Comparison of ENCODE assay signal across 18 mouse cellular contexts in the genomic region with DNA sequence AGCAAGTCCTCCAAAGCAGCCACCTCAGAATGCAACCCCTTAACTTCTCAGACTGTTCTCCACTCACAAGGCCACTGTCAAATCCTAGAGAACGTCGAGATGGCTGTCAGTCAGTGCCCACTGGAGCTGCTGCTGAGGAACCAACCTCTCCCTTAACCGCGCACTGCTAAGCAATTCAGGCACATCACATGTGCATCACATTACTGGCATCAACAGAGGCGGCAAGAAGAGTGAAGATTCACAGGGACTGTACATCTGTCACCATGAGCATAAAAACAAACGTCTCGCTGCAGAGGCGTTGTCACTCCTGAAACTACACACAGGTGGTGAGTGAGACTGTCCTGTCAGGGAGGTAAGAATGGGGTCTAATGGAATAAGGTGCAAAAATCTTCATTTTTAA. TPM values are rescaled to one million over a fixed set of nuclear protein-coding genes. Genes with fewer than 3 reads are reported as not detected.
DNase-seq lines count a peak whose midpoint lies in the region; ATAC-seq lines count a peak whose summit lies in the region.
"Had no signal": no experiment of that assay in that cellular context is flagged by ENCODE, and none has a peak within 500 bp of the region (broad histone marks: within the 10 kb centered on the region; RNA-seq: fewer than 3 reads in every experiment).

No protein-coding gene starts in this region.

- peaks cover 23% of the 10 kb centered on the region for H3K36me3 ChIP-seq in heart, embryonic 13.5 days
- no peaks in the 10 kb centered on the region for H3K36me3 ChIP-seq in forebrain, embryonic 13.5 days (ENCODE audit: poor library complexity, severe bottlenecking)
- no peaks in the 10 kb centered on the region for H3K36me3 ChIP-seq in hindbrain, embryonic 16.5 days (ENCODE audit: control insufficient read depth, insufficient read depth, low read length)

- intact Hi-C loops in heart, postnatal 36 days (cut with DNase I): loop anchor here (5.0 to 10.0 kb wide), 5 partner anchors 226 to 1409 kb away; no protein-coding TSS in a partner anchor

- peaks cover 19% of the 10 kb centered on the region for H3K4me1 ChIP-seq in heart, embryonic 13.5 days
- peaks cover 40% of the 10 kb centered on the region for H3K4me1 ChIP-seq in forebrain, embryonic 13.5 days
- peaks cover 3% of the 10 kb centered on the region; the same call in 1 of the 2 replicates for H3K4me1 ChIP-seq in hindbrain, embryonic 16.5 days (ENCODE audit: control insufficient read depth, insufficient read depth, low read depth, low read length)
- H3K4me1 ChIP-seq: lung, embryonic 15.5 days had no signal

- H3K9me3 ChIP-seq in heart, embryonic 13.5 days: no peaks in the 10 kb centered on the region
- no peaks in the 10 kb centered on the region for H3K9me3 ChIP-seq in forebrain, embryonic 13.5 days (replicated peaks)
- no peaks in the 10 kb centered on the region for H3K9me3 ChIP-seq in hindbrain, embryonic 16.5 days (ENCODE audit: control insufficient read depth, low read length)
- H3K9me3 ChIP-seq: lung, embryonic 15.5 days had no signal

- no peak overlapping the region for H3K4me3 ChIP-seq in heart, embryonic 13.5 days
- H3K4me3 ChIP-seq in forebrain, embryonic 13.5 days: no peak overlapping the region
- no peak overlapping the region for H3K4me3 ChIP-seq in hindbrain, embryonic 16.5 days (ENCODE audit: low read length)
- H3K4me3 ChIP-seq: erythroblast, embryonic 14.5 days; heart, adult 2 months; lung, embryonic 15.5 days had no signal

- 63% methylated on average over 8 of the region's 8 CpGs for WGBS in heart, embryonic 13.5 days
- 65% methylated on average over 8 of the region's 8 CpGs for WGBS in forebrain, embryonic 13.5 days
- 46% methylated on average over 8 of the region's 8 CpGs for WGBS in hindbrain, embryonic 16.5 days

- H3K27ac ChIP-seq in heart, embryonic 13.5 days (replicated peaks): 0 out of 2 replicates have a peak overlapping the region, but pooled peaks have one; percentile 61
- peak overlapping the region; percentile 71 for H3K27ac ChIP-seq in forebrain, embryonic 13.5 days
- no peak overlapping the region for H3K27ac ChIP-seq in hindbrain, embryonic 16.5 days (ENCODE audit: low read depth, low read length)
- H3K27ac ChIP-seq: heart, adult 2 months; liver, embryonic 14.5 days; lung, embryonic 15.5 days had no signal

- no peak for DNase-seq in heart, postnatal 36 days
- DNase-seq in brain, adult 2 months (ENCODE audit: low read depth, low spot score): peak; percentile 23
- DNase-seq in thymus, postnatal 36 days: no peak
- no peak for DNase-seq in urinary bladder, adult 2 months (ENCODE audit: low spot score)
- DNase-seq: B cell, adult 2 months; cerebellum, adult 8-10 months; gastrocnemius, postnatal 25 days; heart, adult 2 months; kidney, adult 18-20 months; kidney, postnatal 10 days; lung, postnatal 4 days; thymus, postnatal 14 days had no signal

- no peaks in the 10 kb centered on the region for H3K27me3 ChIP-seq in heart, embryonic 13.5 days (replicated peaks)
- no peaks in the 10 kb centered on the region for H3K27me3 ChIP-seq in forebrain, embryonic 13.5 days
- H3K27me3 ChIP-seq in hindbrain, embryonic 16.5 days (replicated peaks; ENCODE audit: control insufficient read depth, insufficient read depth, low read length): no peaks in the 10 kb centered on the region
- H3K27me3 ChIP-seq: lung, embryonic 15.5 days had no signal

- H3K4me2 ChIP-seq in heart, embryonic 13.5 days: no peak overlapping the region
- no peak overlapping the region for H3K4me2 ChIP-seq in forebrain, embryonic 13.5 days
- no peak overlapping the region for H3K4me2 ChIP-seq in hindbrain, embryonic 16.5 days (ENCODE audit: low read length)
- H3K4me2 ChIP-seq: lung, embryonic 15.5 days had no signal

- peak overlapping the region; percentile 24; the same call in 1 of the 2 replicates for H3K9ac ChIP-seq in heart, embryonic 13.5 days
- no peak overlapping the region for H3K9ac ChIP-seq in forebrain, embryonic 13.5 days
- H3K9ac ChIP-seq in hindbrain, embryonic 16.5 days (ENCODE audit: low read depth, low read length): no peak overlapping the region
- H3K9ac ChIP-seq: liver, embryonic 14.5 days; lung, embryonic 15.5 days had no signal

- ATAC-seq in heart, embryonic 13.5 days (ENCODE audit: extremely low read depth, insufficient number of reproducible peaks, low FRiP score, low TSS enrichment): no peak; the same call in 1 of the 2 replicates
- ATAC-seq in forebrain, embryonic 13.5 days: peak; percentile 55; the same call in 1 of the 2 replicates
- ATAC-seq in hindbrain, embryonic 16.5 days: 0 out of 2 replicates have a peak, but pooled peaks have one; percentile 22

RNA-seq across cellular contexts. Expression of a gene that starts 21.7 kb away (rescaled TPM):
- 19.7 and 23.7 TPM in 2 replicates for polyA plus RNA-seq in heart, embryonic 13.5 days (2015; fragmentation: Nextera tagmentation; extraction: Ambion mirVana)
- 10 to 100 TPM; 30.8 to 32.3 TPM for total RNA-seq in heart, postnatal 36 days (2021)
- 29.4 and 29.5 TPM in 2 replicates for polyA plus RNA-seq in forebrain, embryonic 13.5 days (2015; fragmentation: Nextera tagmentation; extraction: Ambion mirVana)
- 19.4 and 20.9 TPM in 2 replicates for polyA plus RNA-seq in hindbrain, embryonic 16.5 days (2015; fragmentation: Nextera tagmentation; extraction: Ambion mirVana)
- polyA plus RNA-seq in urinary bladder, adult 2 months (2012; rRNA removed): 6.9 and 10.0 TPM in 2 replicates
